Mouse (Mus musculus): ENCODE measurements at regions not wholly inside any gene's neighbourhood (a gene's known extent, or its start where the extent isn't known, plus 50 kb on each side); places are given as distances from the start of the nearest gene placed in this dataset.

- Histone ChIP-seq H3K79me2 (replicated peaks; ENCODE audit: control insufficient read depth, extremely low read depth, insufficient read depth, poor library complexity, severe bottlenecking) (no peaks in the 10 kb centered on the region), H3K9ac (ENCODE audit: insufficient read depth, low read depth) (no peak overlapping the region), H3K27me3 (replicated peaks) (no peaks in the 10 kb centered on the region), H3K36me3 (replicated peaks in 1 of 2; ENCODE audit: control insufficient read depth in 1 of 2, insufficient read depth in 1 of 2, low read length in 1 of 2) (no peaks in the 10 kb centered on the region), H3K4me3 (replicated peaks in 1 of 3; ENCODE audit: low read depth in 2 of 3, low read length in 2 of 3, poor library complexity in 1 of 3) (no peak overlapping the region), H3K9me3 (replicated peaks; ENCODE audit: low read length) (no peaks in the 10 kb centered on the region), H3K27ac (ENCODE audit: insufficient read depth, low read depth) (no peak overlapping the region), H3K4me2 (ENCODE audit: insufficient read depth, low read depth, poor library complexity, severe bottlenecking) (no peak overlapping the region), H3K4me1 (ENCODE audit: control insufficient read depth in 1 of 2, insufficient read depth in 2 of 2) (0 out of 4 replicates have a peak, but pooled peaks cover 0 to under 1% of the 10 kb centered on the region in 2 experiments)
- peak; percentile 86 for TF ChIP-seq SMC3 (IDR thresholded peaks at IDR 0.05; ENCODE audit: low read depth, low read length)
- no peak for TF ChIP-seq JUND (conservative IDR thresholded peaks at IDR 0.05; ENCODE audit: low read depth, low read length)
- TF ChIP-seq JUN (IDR thresholded peaks at IDR 0.05; ENCODE audit: insufficient read depth, low read depth, low read length) = no peak
- TF ChIP-seq PAX5 (IDR thresholded peaks at IDR 0.05; ENCODE audit: low read length) = no peak
- 0 out of 2 replicates have a peak, but pooled peaks have one; percentile 26 for TF ChIP-seq NELFE (IDR thresholded peaks at IDR 0.05; ENCODE audit: low read depth, low read length)
- TF ChIP-seq CTCF (conservative IDR thresholded peaks at IDR 0.05 in 1 of 2, IDR thresholded peaks at IDR 0.05 in 1 of 2; ENCODE audit: low read depth in 2 of 2, low read length in 2 of 2) = peak; percentile 90
- TF ChIP-seq POLR2A (IDR thresholded peaks at IDR 0.05; ENCODE audit: low read depth, low read length) = no peak
- peak; percentile 56; the same call in 1 of the 2 replicates for TF ChIP-seq ZC3H11A (IDR thresholded peaks at IDR 0.05; ENCODE audit: low read depth, low read length)
- peak; percentile 98 for TF ChIP-seq RAD21 (IDR thresholded peaks at IDR 0.05; ENCODE audit: low read depth, low read length)
- TF ChIP-seq SIN3A (IDR thresholded peaks at IDR 0.05; ENCODE audit: low read length) = 0 out of 2 replicates have a peak, but pooled peaks have one; percentile 30
- no peak for TF ChIP-seq UBTF (IDR thresholded peaks at IDR 0.05; ENCODE audit: low read depth, low read length)
- no peak for TF ChIP-seq USF2 (conservative IDR thresholded peaks at IDR 0.05; ENCODE audit: low read depth, low read length)
- no peak for TF ChIP-seq ETS1 (conservative IDR thresholded peaks at IDR 0.05; ENCODE audit: low read depth, low read length)
- no peak for TF ChIP-seq USF1 (IDR thresholded peaks at IDR 0.05; ENCODE audit: low read depth, low read length)
- in situ Hi-C loops (cut with MboI; ENCODE audit: low pct_ligation_motif_present, low pct_unique_long_range_greater_than_20kb, low sequenced_read_pairs) (loop anchor here (5.0 to 10.0 kb wide), 2 partner anchors 244 to 452 kb away; no protein-coding TSS in a partner anchor), dilution Hi-C loops (cut with MboI; ENCODE audit: extremely low pct_ligation_motif_present, extremely low pct_unique_long_range_greater_than_20kb, low sequenced_read_pairs) (no loop called here)
- peak; percentile 61 for DNase-seq (ENCODE audit: extremely low read depth)
Observed at GRCm38 (mm10) chr10:122553124-122553822, 105.0 kb downstream of the Avpr1a start.

- in situ Hi-C loops (cut with MboI; ENCODE audit: low pct_ligation_motif_present, low pct_unique_long_range_greater_than_20kb, low sequenced_read_pairs) = loop anchor here (5.0 to 10.0 kb wide), 2 partner anchors 243 to 451 kb away; no protein-coding TSS in a partner anchor
- dilution Hi-C loops (cut with MboI; ENCODE audit: extremely low pct_ligation_motif_present, extremely low pct_unique_long_range_greater_than_20kb, low sequenced_read_pairs) = no loop called here
- Histone ChIP-seq H3K79me2 (replicated peaks; ENCODE audit: control insufficient read depth, extremely low read depth, insufficient read depth, poor library complexity, severe bottlenecking) (no peaks in the 10 kb centered on the region), H3K4me3 (replicated peaks in 1 of 3; ENCODE audit: low read depth in 2 of 3, low read length in 2 of 3, poor library complexity in 1 of 3) (no peak overlapping the region), H3K4me2 (ENCODE audit: insufficient read depth, low read depth, poor library complexity, severe bottlenecking) (no peak overlapping the region), H3K27ac (ENCODE audit: insufficient read depth, low read depth) (no peak overlapping the region), H3K9me3 (replicated peaks; ENCODE audit: low read length) (no peaks in the 10 kb centered on the region), H3K27me3 (replicated peaks) (no peaks in the 10 kb centered on the region), H3K9ac (ENCODE audit: insufficient read depth, low read depth) (no peak overlapping the region), H3K4me1 (ENCODE audit: control insufficient read depth in 1 of 2, insufficient read depth in 2 of 2) (no peaks in the 10 kb centered on the region), H3K36me3 (replicated peaks in 1 of 2; ENCODE audit: control insufficient read depth in 1 of 2, insufficient read depth in 1 of 2, low read length in 1 of 2) (no peaks in the 10 kb centered on the region)
- TF ChIP-seq TCF12 (IDR thresholded peaks at IDR 0.05; ENCODE audit: low read depth, low read length) (no peak), MYC (IDR thresholded peaks at IDR 0.05; ENCODE audit: low read depth, low read length) (no peak), ZNF384 (IDR thresholded peaks at IDR 0.05; ENCODE audit: low read depth, low read length) (no peak)
- no peak for DNase-seq (ENCODE audit: extremely low read depth)
Observed at GRCm38 (mm10) chr10:122553851-122554250, 105.6 kb downstream of the Avpr1a start.
